11 mouse cellular contexts compared by ENCODE assay signal in genomic region chr19:53983336-53983735, GRCm38 (mm10). TPM values are rescaled to one million over a fixed set of nuclear protein-coding genes. Genes with fewer than 3 reads are reported as not detected.
DNase-seq lines count a peak whose midpoint lies in the region; ATAC-seq and TF ChIP-seq lines count a peak whose summit lies in the region.
"Had no signal": no experiment of that assay in that cellular context is flagged by ENCODE, and none has a peak within 500 bp of the region (broad histone marks: within the 10 kb centered on the region; RNA-seq: fewer than 3 reads in every experiment).

No protein-coding gene starts in this region.

- no peak for ATAC-seq in heart, postnatal 0 days (ENCODE audit: insufficient read depth, low read depth)
- ATAC-seq in heart, embryonic 11.5 days (replicated peaks; ENCODE audit: insufficient number of reproducible peaks, low FRiP score, low TSS enrichment), result no peak
- ATAC-seq in lung, postnatal 0 days, result no peak
- peak; percentile 76 for ATAC-seq in megakaryocyte progenitor cell, adult 5-6 weeks (replicated peaks; ENCODE audit: poor library complexity)
- no peak for ATAC-seq in inflammation-experienced regulatory T-cells, adult 6 months

- no peaks in the 10 kb centered on the region for H3K4me1 ChIP-seq in heart, postnatal 0 days (ENCODE audit: control insufficient read depth, insufficient read depth)
- H3K4me1 ChIP-seq in heart, embryonic 11.5 days (ENCODE audit: control insufficient read depth, insufficient read depth, low read length), result no peaks in the 10 kb centered on the region
- H3K4me1 ChIP-seq in lung, postnatal 0 days (ENCODE audit: insufficient read depth, low read depth, low read length), result no peaks in the 10 kb centered on the region
- H3K4me1 ChIP-seq: stomach, embryonic 15.5 days had no signal

- peak; percentile 25; the same call in 1 of the 2 replicates for TF ChIP-seq CTCF in heart, postnatal 0 days (IDR thresholded peaks at IDR 0.05; ENCODE audit: low read depth)
- peak; percentile 38 for TF ChIP-seq CTCF in lung, postnatal 0 days (IDR thresholded peaks at IDR 0.05)

- no peak overlapping the region for H3K27ac ChIP-seq in heart, postnatal 0 days (ENCODE audit: low read depth)
- H3K27ac ChIP-seq in heart, embryonic 11.5 days (ENCODE audit: low read depth, low read length), result no peak overlapping the region
- H3K27ac ChIP-seq in lung, postnatal 0 days (ENCODE audit: low read length), result no peak overlapping the region
- H3K27ac ChIP-seq: stomach, embryonic 15.5 days had no signal

- no peaks in the 10 kb centered on the region for H3K9me3 ChIP-seq in heart, postnatal 0 days (replicated peaks; ENCODE audit: control insufficient read depth, low read length)
- H3K9me3 ChIP-seq in heart, embryonic 11.5 days (replicated peaks; ENCODE audit: control insufficient read depth, low read length), result no peaks in the 10 kb centered on the region
- no peaks in the 10 kb centered on the region for H3K9me3 ChIP-seq in lung, postnatal 0 days (ENCODE audit: low read length)
- H3K9me3 ChIP-seq: stomach, embryonic 15.5 days had no signal

- no peak for TF ChIP-seq EP300 in heart, postnatal 0 days (IDR thresholded peaks at IDR 0.05; ENCODE audit: low read depth)
- no peak for TF ChIP-seq EP300 in lung, postnatal 0 days (IDR thresholded peaks at IDR 0.05)

- H3K4me2 ChIP-seq in heart, postnatal 0 days (ENCODE audit: low read depth, low read length), result no peak overlapping the region
- H3K4me2 ChIP-seq in heart, embryonic 11.5 days, result no peak overlapping the region
- H3K4me2 ChIP-seq in lung, postnatal 0 days (replicated peaks; ENCODE audit: low read depth, low read length), result no peak overlapping the region
- H3K4me2 ChIP-seq: stomach, embryonic 15.5 days had no signal

- peaks cover 8% of the 10 kb centered on the region; the same call in 1 of the 2 replicates for H3K36me3 ChIP-seq in heart, postnatal 0 days (replicated peaks; ENCODE audit: control insufficient read depth, insufficient read depth, low read length)
- H3K36me3 ChIP-seq in heart, embryonic 11.5 days (ENCODE audit: control insufficient read depth, insufficient read depth, low read length), result no peaks in the 10 kb centered on the region
- H3K36me3 ChIP-seq in lung, postnatal 0 days (ENCODE audit: insufficient read depth, low read length), result no peaks in the 10 kb centered on the region

- H3K9ac ChIP-seq in heart, postnatal 0 days (replicated peaks; ENCODE audit: low read depth, low read length), result no peak overlapping the region
- H3K9ac ChIP-seq in heart, embryonic 11.5 days (ENCODE audit: low read depth, low read length), result no peak overlapping the region
- H3K9ac ChIP-seq in lung, postnatal 0 days (replicated peaks; ENCODE audit: low read depth), result no peak overlapping the region
- H3K9ac ChIP-seq: stomach, embryonic 15.5 days had no signal

- no peaks in the 10 kb centered on the region for H3K27me3 ChIP-seq in heart, postnatal 0 days (ENCODE audit: control insufficient read depth, insufficient read depth, low read length)
- no peaks in the 10 kb centered on the region for H3K27me3 ChIP-seq in heart, embryonic 11.5 days (ENCODE audit: control insufficient read depth, insufficient read depth, low read length)
- H3K27me3 ChIP-seq in lung, postnatal 0 days (replicated peaks; ENCODE audit: insufficient read depth, low read length), result no peaks in the 10 kb centered on the region
- H3K27me3 ChIP-seq: stomach, embryonic 15.5 days had no signal

- DNase-seq in heart, postnatal 0 days (ENCODE audit: low spot score), result no peak
- no peak for DNase-seq in lung, postnatal 0 days (ENCODE audit: low spot score)
- DNase-seq in lung, postnatal 14 days, result no peak
- peak; percentile 8 for DNase-seq in Muller cell, postnatal 12 days (ENCODE audit: inconsistent ontology term)
- DNase-seq in embryo, embryonic 9.5 days (ENCODE audit: extremely low spot score), result no peak
- DNase-seq: gastrocnemius, postnatal 14 days had no signal

- WGBS in heart, postnatal 0 days, result 76% methylated on average over 1 of the region's 1 CpGs
- whole genome bisulfite sequencing in heart, embryonic 11.5 days (ENCODE audit: insufficient replicate concordance), result 97% methylated on average over 1 of the region's 1 CpGs
- 95% methylated on average over 1 of the region's 1 CpGs for WGBS in lung, postnatal 0 days

- H3K4me3 ChIP-seq in heart, postnatal 0 days (ENCODE audit: low read depth, low read length), result no peak overlapping the region
- no peak overlapping the region for H3K4me3 ChIP-seq in heart, embryonic 11.5 days (ENCODE audit: low read depth, low read length)
- H3K4me3 ChIP-seq in lung, postnatal 0 days (ENCODE audit: low read depth, low read length), result no peak overlapping the region
- H3K4me3 ChIP-seq: myocyte; stomach, embryonic 15.5 days had no signal

RNA-seq across cellular contexts. Expression of gene Bbip1, which starts 38.9 kb away (rescaled TPM):
- 32.1 and 45.5 TPM in 2 replicates for total RNA-seq in heart, postnatal 0 days (2014; rRNA removed; ENCODE audit: low replicate concordance)
- polyA plus RNA-seq in heart, postnatal 0 days (2015; fragmentation: Nextera tagmentation; extraction: Ambion mirVana), result 74.2 and 78.3 TPM in 2 replicates
- 69.7 and 70.2 TPM in 2 replicates for polyA plus RNA-seq in heart, embryonic 11.5 days (2014; fragmentation: Nextera tagmentation; extraction: Ambion mirVana)
- polyA plus RNA-seq in lung, postnatal 0 days (2015; fragmentation: Nextera tagmentation; extraction: Ambion mirVana), result 46.7 and 58.4 TPM in 2 replicates
- 72.9 and 88.8 TPM in 2 replicates for total RNA-seq in megakaryocyte progenitor cell, adult 5-6 weeks (2015)
- total RNA-seq in megakaryocyte progenitor cell, adult 5-6 weeks (2017), result 36.2 and 55.0 TPM in 2 replicates
- 100 to 1,000 TPM; 120 to 123 (median 121) TPM for polyA plus RNA-seq in inflammation-experienced regulatory T-cells, adult 6 months (2017; shearing (Covaris generic))

RNA-seq across cellular contexts. Expression of gene Shoc2, which starts 39.2 kb away (rescaled TPM):
- 38.0 and 48.6 TPM in 2 replicates for total RNA-seq in heart, postnatal 0 days (2014; rRNA removed; ENCODE audit: low replicate concordance)
- 20.1 and 22.1 TPM in 2 replicates for polyA plus RNA-seq in heart, postnatal 0 days (2015; fragmentation: Nextera tagmentation; extraction: Ambion mirVana)
- polyA plus RNA-seq in heart, embryonic 11.5 days (2014; fragmentation: Nextera tagmentation; extraction: Ambion mirVana), result 47.4 and 51.3 TPM in 2 replicates
- polyA plus RNA-seq in lung, postnatal 0 days (2015; fragmentation: Nextera tagmentation; extraction: Ambion mirVana), result 26.7 and 30.2 TPM in 2 replicates
- 47.0 and 55.1 TPM in 2 replicates for total RNA-seq in megakaryocyte progenitor cell, adult 5-6 weeks (2015)
- 43.3 and 44.2 TPM in 2 replicates for total RNA-seq in megakaryocyte progenitor cell, adult 5-6 weeks (2017)
- 10 to 100 TPM; 74.2 to 76.2 (median 74.6) TPM for polyA plus RNA-seq in inflammation-experienced regulatory T-cells, adult 6 months (2017; shearing (Covaris generic))
